Mouse (Mus musculus): ENCODE measurements around the gene Dcun1d2. TPM values are rescaled to one million over a fixed set of nuclear protein-coding genes. Genes with fewer than 3 reads are reported as not detected.

Gene Dcun1d2
- total and polyA plus RNA-seq, 3 experiments, result 13.2 to 14.9 (median 14.7) TPM

DNA sequence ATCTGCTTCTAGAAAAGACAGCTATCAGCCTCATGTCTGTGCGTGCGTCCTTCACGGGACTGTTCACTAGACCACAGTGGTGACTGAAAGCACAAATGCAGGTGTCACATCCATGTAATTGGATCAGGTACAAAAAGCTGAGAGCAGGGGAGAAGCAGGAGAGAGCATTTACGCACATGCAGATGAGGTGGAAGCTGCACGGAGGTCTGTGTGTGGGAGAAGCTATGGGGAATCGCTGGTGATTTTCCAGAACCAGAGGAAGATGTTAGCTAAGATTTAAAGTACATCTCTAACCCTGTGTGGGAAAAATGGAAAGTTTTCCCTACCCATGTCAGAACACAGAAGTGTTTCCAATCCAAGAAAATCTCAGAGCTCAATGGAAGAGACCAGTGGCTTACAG lies 17.5 kb upstream of the Dcun1d2 start:
- no peak overlapping the region for H3K4me3 ChIP-seq (replicated peaks in 1 of 3; ENCODE audit: low read depth in 2 of 3, low read length in 2 of 3, poor library complexity in 1 of 3)
- in situ Hi-C loops (cut with MboI; ENCODE audit: low pct_ligation_motif_present, low pct_unique_long_range_greater_than_20kb, low sequenced_read_pairs), result no loop called here
- H3K9me3 ChIP-seq (replicated peaks; ENCODE audit: low read length), result peaks cover 2% of the 10 kb centered on the region
- no peak overlapping the region for H3K4me2 ChIP-seq (ENCODE audit: insufficient read depth, low read depth, poor library complexity, severe bottlenecking)
- no peak for DNase-seq (ENCODE audit: extremely low read depth)
- H3K36me3 ChIP-seq (replicated peaks in 1 of 2; ENCODE audit: control insufficient read depth in 1 of 2, insufficient read depth in 1 of 2, low read length in 1 of 2), result peaks cover 17 to 53% of the 10 kb centered on the region in 2 experiments
- no peak overlapping the region for H3K27ac ChIP-seq (ENCODE audit: insufficient read depth, low read depth)
- no peak overlapping the region for H3K9ac ChIP-seq (ENCODE audit: insufficient read depth, low read depth)
- TF ChIP-seq ELF1 (IDR thresholded peaks at IDR 0.05; ENCODE audit: low read depth, low read length) (no peak), IRF4 (IDR thresholded peaks at IDR 0.05; ENCODE audit: low read depth, low read length) (no peak), RCOR1 (conservative IDR thresholded peaks at IDR 0.05; ENCODE audit: low read depth, low read length) (no peak), ETS1 (conservative IDR thresholded peaks at IDR 0.05; ENCODE audit: low read depth, low read length) (no peak), CTCF (conservative IDR thresholded peaks at IDR 0.05 in 1 of 2, IDR thresholded peaks at IDR 0.05 in 1 of 2; ENCODE audit: low read depth in 2 of 2, low read length in 2 of 2) (no peak), POLR2AphosphoS2 (IDR thresholded peaks at IDR 0.05; ENCODE audit: low read depth, low read length) (no peak), MAX (IDR thresholded peaks at IDR 0.05; ENCODE audit: low read length) (no peak), JUND (conservative IDR thresholded peaks at IDR 0.05; ENCODE audit: low read depth, low read length) (no peak), HCFC1 (IDR thresholded peaks at IDR 0.05; ENCODE audit: low read depth, low read length) (no peak), TCF12 (IDR thresholded peaks at IDR 0.05; ENCODE audit: low read depth, low read length) (no peak), MAFK (IDR thresholded peaks at IDR 0.05; ENCODE audit: insufficient replicate concordance, low read length) (no peak), NELFE (IDR thresholded peaks at IDR 0.05; ENCODE audit: low read depth, low read length) (no peak), ZNF384 (IDR thresholded peaks at IDR 0.05; ENCODE audit: low read depth, low read length) (no peak), EP300 (IDR thresholded peaks at IDR 0.05; ENCODE audit: low read length) (no peak), MXI1 (IDR thresholded peaks at IDR 0.05; ENCODE audit: low read depth, low read length) (no peak), SIN3A (IDR thresholded peaks at IDR 0.05; ENCODE audit: low read length) (no peak), NRF1 (IDR thresholded peaks at IDR 0.05; ENCODE audit: low read depth, low read length) (no peak), RAD21 (IDR thresholded peaks at IDR 0.05; ENCODE audit: low read depth, low read length) (no peak), ZKSCAN1 (IDR thresholded peaks at IDR 0.05; ENCODE audit: borderline replicate concordance, low read depth, low read length) (no peak)
- no peaks in the 10 kb centered on the region for H3K27me3 ChIP-seq (replicated peaks)
- dilution Hi-C loops (cut with MboI; ENCODE audit: extremely low pct_ligation_motif_present, extremely low pct_unique_long_range_greater_than_20kb, low sequenced_read_pairs), result no loop called here
- no peaks in the 10 kb centered on the region for H3K4me1 ChIP-seq (ENCODE audit: control insufficient read depth in 1 of 2, insufficient read depth in 2 of 2)
- no peaks in the 10 kb centered on the region for H3K79me2 ChIP-seq (replicated peaks; ENCODE audit: control insufficient read depth, extremely low read depth, insufficient read depth, poor library complexity, severe bottlenecking)

DNA sequence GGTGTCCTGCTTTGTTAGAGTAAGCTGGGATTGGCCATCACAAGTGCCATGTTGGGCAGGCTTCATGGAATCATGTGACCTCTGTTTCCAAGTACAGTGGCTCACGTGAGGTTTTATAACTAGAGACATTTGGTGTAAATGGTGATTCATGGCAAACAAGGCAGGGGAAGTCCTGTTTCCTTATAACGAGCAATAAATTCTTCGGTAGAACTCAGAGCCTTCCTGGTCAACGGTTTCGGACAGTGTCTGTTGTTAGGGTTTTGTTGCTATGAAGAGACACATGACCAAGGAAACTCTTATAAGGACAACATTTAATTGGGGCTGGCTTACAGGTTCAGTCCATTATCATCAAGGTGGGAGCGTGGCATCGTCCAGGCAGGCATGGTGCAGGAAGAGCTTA lies 13.1 kb upstream of the Dcun1d2 start:
- no peaks in the 10 kb centered on the region for H3K27me3 ChIP-seq (replicated peaks)

More for the DNA sequence above, 13.1 kb upstream of the Dcun1d2 start:
- H3K9me3 ChIP-seq (replicated peaks; ENCODE audit: low read length), result peaks cover 9% of the 10 kb centered on the region
- no peak overlapping the region for H3K9ac ChIP-seq (ENCODE audit: insufficient read depth, low read depth)
- dilution Hi-C loops (cut with MboI; ENCODE audit: extremely low pct_ligation_motif_present, extremely low pct_unique_long_range_greater_than_20kb, low sequenced_read_pairs), result no loop called here
- no peak overlapping the region for H3K4me3 ChIP-seq (replicated peaks in 1 of 3; ENCODE audit: low read depth in 2 of 3, low read length in 2 of 3, poor library complexity in 1 of 3)
- TF ChIP-seq USF1 (IDR thresholded peaks at IDR 0.05; ENCODE audit: low read depth, low read length) (no peak), POLR2A (IDR thresholded peaks at IDR 0.05; ENCODE audit: low read depth, low read length) (no peak), MEF2A (IDR thresholded peaks at IDR 0.05; ENCODE audit: borderline replicate concordance, low read depth, low read length) (no peak)
- no peak overlapping the region for H3K4me2 ChIP-seq (ENCODE audit: insufficient read depth, low read depth, poor library complexity, severe bottlenecking)
- H3K27ac ChIP-seq (ENCODE audit: insufficient read depth, low read depth), result no peak overlapping the region
- peaks cover 36 to 63% of the 10 kb centered on the region in 2 experiments for H3K36me3 ChIP-seq (replicated peaks in 1 of 2; ENCODE audit: control insufficient read depth in 1 of 2, insufficient read depth in 1 of 2, low read length in 1 of 2)
- no peaks in the 10 kb centered on the region for H3K79me2 ChIP-seq (replicated peaks; ENCODE audit: control insufficient read depth, extremely low read depth, insufficient read depth, poor library complexity, severe bottlenecking)
- no peak for DNase-seq (ENCODE audit: extremely low read depth)
- in situ Hi-C loops (cut with MboI; ENCODE audit: low pct_ligation_motif_present, low pct_unique_long_range_greater_than_20kb, low sequenced_read_pairs), result no loop called here
- no peaks in the 10 kb centered on the region for H3K4me1 ChIP-seq (ENCODE audit: control insufficient read depth in 1 of 2, insufficient read depth in 2 of 2)
